Mouse (Mus musculus): Measurements from ENCODE around the gene Vmn1r63.
"Not testable (repeated sequence)": the region's sequence is repeated elsewhere in the genome, so short reads cannot be mapped to it uniquely, and the experiment has no call there.

The Vmn1r63 gene

DNA sequence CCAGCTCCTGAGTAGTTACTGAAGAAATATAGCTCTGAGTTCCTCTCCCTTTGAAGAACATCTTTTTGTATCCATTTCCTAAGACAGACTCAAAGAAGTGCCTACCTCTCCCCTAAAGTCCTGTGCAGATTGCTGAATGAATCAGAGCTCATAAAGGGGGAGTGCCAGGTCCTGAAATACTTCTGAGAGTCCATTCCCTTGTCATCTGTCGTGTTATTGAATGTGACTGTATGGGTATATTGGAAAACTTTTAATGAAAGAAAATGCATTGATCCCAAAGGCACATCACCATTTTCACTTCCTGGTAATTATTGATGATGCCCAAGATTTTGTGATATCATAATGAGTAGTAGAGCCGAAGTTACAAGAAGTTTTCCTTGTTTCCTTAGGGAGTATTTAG is at the start of gene Vmn1r63:
Gene Vmn1r63 (minus strand): TSS at position 101 of the 400 bp plus-strand sequence.
- DNase-seq (ENCODE audit: low spot score in 2 of 2) = not testable (repeated sequence)
